Mouse (Mus musculus): ENCODE measurements around the gene Bach1.
A peak's percentile ranks its signal among the peaks of the same experiment; 100 is the strongest.

Gene Bach1

GRCm38 (mm10) chr16:87698692-87699305 lies at the start of gene Bach1:
Gene Bach1 (plus strand): TSS chr16:87698945.
- DNase-seq (ENCODE audit: low read depth in 1 of 2, low spot score in 2 of 2), result peak; percentile 74 to 87

- no peak for DNase-seq (ENCODE audit: low read depth in 1 of 2, low spot score in 2 of 2)
Observed at GRCm38 (mm10) chr16:87652344-87652743, 46.4 kb upstream of the Bach1 start.

GRCm38 (mm10) chr16:87652924-87653323 lies 45.8 kb upstream of the Bach1 start:
- no peak for DNase-seq (ENCODE audit: low read depth in 1 of 2, low spot score in 2 of 2)

GRCm38 (mm10) chr16:87654016-87654575 lies 44.6 kb upstream of the Bach1 start:
- DNase-seq (ENCODE audit: low read depth in 1 of 2, low spot score in 2 of 2), result no peak

- DNase-seq (ENCODE audit: low read depth in 1 of 2, low spot score in 2 of 2), result no peak
Observed at GRCm38 (mm10) chr16:87655005-87655404, 43.7 kb upstream of the Bach1 start.

- DNase-seq (ENCODE audit: low read depth in 1 of 2, low spot score in 2 of 2), result no peak
Observed at GRCm38 (mm10) chr16:87655579-87655978, 43.2 kb upstream of the Bach1 start.

- DNase-seq (ENCODE audit: low read depth in 1 of 2, low spot score in 2 of 2), result no peak
Observed at GRCm38 (mm10) chr16:87656771-87657170, 42.0 kb upstream of the Bach1 start.

- no peak for DNase-seq (ENCODE audit: low read depth in 1 of 2, low spot score in 2 of 2)
Observed at GRCm38 (mm10) chr16:87657291-87657690, 41.5 kb upstream of the Bach1 start.

GRCm38 (mm10) chr16:87661024-87661471 lies 37.7 kb upstream of the Bach1 start:
- DNase-seq (ENCODE audit: low read depth in 1 of 2, low spot score in 2 of 2), result peak; percentile 20 to 44

- DNase-seq (ENCODE audit: low read depth in 1 of 2, low spot score in 2 of 2), result no peak
Observed at GRCm38 (mm10) chr16:87661636-87662035, 37.1 kb upstream of the Bach1 start.

- DNase-seq (ENCODE audit: low read depth in 1 of 2, low spot score in 2 of 2), result no peak
Observed at GRCm38 (mm10) chr16:87662528-87662927, 36.2 kb upstream of the Bach1 start.

GRCm38 (mm10) chr16:87663890-87664289 lies 34.9 kb upstream of the Bach1 start:
- peak; percentile 19 to 27 for DNase-seq (ENCODE audit: low read depth in 1 of 2, low spot score in 2 of 2)

- DNase-seq (ENCODE audit: low read depth in 1 of 2, low spot score in 2 of 2), result no peak
Observed at GRCm38 (mm10) chr16:87665246-87665645, 33.5 kb upstream of the Bach1 start.

- no peak for DNase-seq (ENCODE audit: low read depth in 1 of 2, low spot score in 2 of 2)
Observed at GRCm38 (mm10) chr16:87665752-87666619, 32.8 kb upstream of the Bach1 start.

GRCm38 (mm10) chr16:87666620-87667004 lies 32.1 kb upstream of the Bach1 start:
- no peak for DNase-seq (ENCODE audit: low read depth in 1 of 2, low spot score in 2 of 2)

GRCm38 (mm10) chr16:87668002-87668401 lies 30.7 kb upstream of the Bach1 start:
- no peak for DNase-seq (ENCODE audit: low read depth in 1 of 2, low spot score in 2 of 2)

GRCm38 (mm10) chr16:87670091-87670820 lies 28.5 kb upstream of the Bach1 start:
- no peak for DNase-seq (ENCODE audit: low read depth in 1 of 2, low spot score in 2 of 2)

- no peak for DNase-seq (ENCODE audit: low read depth in 1 of 2, low spot score in 2 of 2)
Observed at GRCm38 (mm10) chr16:87670821-87671165, 28.0 kb upstream of the Bach1 start.

GRCm38 (mm10) chr16:87671336-87671735 lies 27.4 kb upstream of the Bach1 start:
- no peak for DNase-seq (ENCODE audit: low read depth in 1 of 2, low spot score in 2 of 2)

- DNase-seq (ENCODE audit: low read depth in 1 of 2, low spot score in 2 of 2), result no peak
Observed at GRCm38 (mm10) chr16:87673155-87673554, 25.6 kb upstream of the Bach1 start.

GRCm38 (mm10) chr16:87676182-87676581 lies 22.6 kb upstream of the Bach1 start:
- DNase-seq (ENCODE audit: low read depth in 1 of 2, low spot score in 2 of 2), result no peak

GRCm38 (mm10) chr16:87678667-87679066 lies 20.1 kb upstream of the Bach1 start:
- DNase-seq (ENCODE audit: low read depth in 1 of 2, low spot score in 2 of 2), result no peak

Measured in monocyte, adult 2 months (primary cell).